Mouse (Mus musculus): ENCODE measurements around the gene Ptges3l. TPM values are rescaled to one million over a fixed set of nuclear protein-coding genes. Genes with fewer than 3 reads are reported as not detected.
"Not testable (repeated sequence)": the region's sequence is repeated elsewhere in the genome, so short reads cannot be mapped to it uniquely, and the experiment has no call there.

The Ptges3l gene
- polyA plus RNA-seq, 1 experiment, result 6.6 TPM

GRCm38 (mm10) chr11:101458217-101458616 is 33.1 kb upstream of the Ptges3l start:
- no peak for DNase-seq (ENCODE audit: extremely low spot score in 1 of 2, low spot score in 1 of 2)

- DNase-seq (ENCODE audit: extremely low spot score in 1 of 2, low spot score in 1 of 2), result no peak
Observed at GRCm38 (mm10) chr11:101457631-101458030, 32.5 kb upstream of the Ptges3l start.

GRCm38 (mm10) chr11:101455627-101456026 is 30.5 kb upstream of the Ptges3l start:
- no peak for DNase-seq (ENCODE audit: extremely low spot score in 1 of 2, low spot score in 1 of 2)

GRCm38 (mm10) chr11:101454702-101455101 is 29.6 kb upstream of the Ptges3l start:
- no peak for DNase-seq (ENCODE audit: extremely low spot score in 1 of 2, low spot score in 1 of 2)

- no peak for DNase-seq (ENCODE audit: extremely low spot score in 1 of 2, low spot score in 1 of 2)
Observed at GRCm38 (mm10) chr11:101452093-101452774, 27.1 kb upstream of the Ptges3l start.

GRCm38 (mm10) chr11:101451536-101451935 is 26.4 kb upstream of the Ptges3l start:
- no peak for DNase-seq (ENCODE audit: extremely low spot score in 1 of 2, low spot score in 1 of 2)

GRCm38 (mm10) chr11:101450394-101450793 is 25.3 kb upstream of the Ptges3l start:
- DNase-seq (ENCODE audit: extremely low spot score in 1 of 2, low spot score in 1 of 2), result no peak

- DNase-seq (ENCODE audit: extremely low spot score in 1 of 2, low spot score in 1 of 2), result not testable (repeated sequence)
Observed at GRCm38 (mm10) chr11:101449596-101449995, 24.5 kb upstream of the Ptges3l start.

- no peak for DNase-seq (ENCODE audit: extremely low spot score in 1 of 2, low spot score in 1 of 2)
Observed at GRCm38 (mm10) chr11:101448899-101449298, 23.8 kb upstream of the Ptges3l start.

- no peak for DNase-seq (ENCODE audit: extremely low spot score in 1 of 2, low spot score in 1 of 2)
Observed at GRCm38 (mm10) chr11:101448274-101448746, 23.2 kb upstream of the Ptges3l start, which contains the start of gene Ifi35. TSS of gene Ifi35 (plus strand) at chr11:101448407.

- DNase-seq (ENCODE audit: extremely low spot score in 1 of 2, low spot score in 1 of 2), result no peak
Observed at GRCm38 (mm10) chr11:101447786-101448185, 22.7 kb upstream of the Ptges3l start.

GRCm38 (mm10) chr11:101446860-101447259 is 21.7 kb upstream of the Ptges3l start:
- not testable (repeated sequence) for DNase-seq (ENCODE audit: extremely low spot score in 1 of 2, low spot score in 1 of 2)

- no peak for DNase-seq (ENCODE audit: extremely low spot score in 1 of 2, low spot score in 1 of 2)
Observed at GRCm38 (mm10) chr11:101446319-101446718, 21.2 kb upstream of the Ptges3l start.

- no peak for DNase-seq (ENCODE audit: extremely low spot score in 1 of 2, low spot score in 1 of 2)
Observed at GRCm38 (mm10) chr11:101442760-101443159, 17.6 kb upstream of the Ptges3l start.

GRCm38 (mm10) chr11:101442127-101442693 is 17.1 kb upstream of the Ptges3l start, which contains the start of gene Rpl27:
TSS of gene Rpl27 (plus strand) at chr11:101442298.
- DNase-seq (ENCODE audit: extremely low spot score in 1 of 2, low spot score in 1 of 2), result peak; percentile 98

- not testable (repeated sequence) for DNase-seq (ENCODE audit: extremely low spot score in 1 of 2, low spot score in 1 of 2)
Observed at GRCm38 (mm10) chr11:101441450-101442126, 16.5 kb upstream of the Ptges3l start.

GRCm38 (mm10) chr11:101438006-101438405 is 12.9 kb upstream of the Ptges3l start:
- not testable (repeated sequence) for DNase-seq (ENCODE audit: extremely low spot score in 1 of 2, low spot score in 1 of 2)

- no peak for DNase-seq (ENCODE audit: extremely low spot score in 1 of 2, low spot score in 1 of 2)
Observed at GRCm38 (mm10) chr11:101436916-101437315, 11.8 kb upstream of the Ptges3l start.

GRCm38 (mm10) chr11:101435831-101436230 is 10.7 kb upstream of the Ptges3l start:
- no peak for DNase-seq (ENCODE audit: extremely low spot score in 1 of 2, low spot score in 1 of 2)

- no peak for DNase-seq (ENCODE audit: extremely low spot score in 1 of 2, low spot score in 1 of 2)
Observed at GRCm38 (mm10) chr11:101433396-101433795, 8.3 kb upstream of the Ptges3l start.

GRCm38 (mm10) chr11:101431327-101431726 is 6.2 kb upstream of the Ptges3l start:
- DNase-seq (ENCODE audit: extremely low spot score in 1 of 2, low spot score in 1 of 2), result no peak
